Mouse (Mus musculus) layer of hippocampus, adult 2 months (tissue): ENCODE measurements around the gene Slc38a11. TPM values are rescaled to one million over a fixed set of nuclear protein-coding genes. Genes with fewer than 3 reads are reported as not detected.
A peak's percentile ranks its signal among the peaks of the same experiment; 100 is the strongest.

Experiments
- DNase-seq, 2 experiments: peaks; one replicate each; pipeline ENCODE4 v3.0.0; 2022; ENCODE audit warnings: low spot score in 2 of 2
- H3K27ac ChIP-seq: fragments of 200-600 bp; 2 replicates; pipeline ENCODE4 v1.8.1; 2022
- H3K4me3 ChIP-seq: fragments of 200-600 bp; 2 replicates; pipeline ENCODE4 v1.8.1; 2022; ENCODE audit warnings: mild to moderate bottlenecking
- CTCF ChIP-seq: fragments of 200-600 bp; conservative IDR thresholded peaks from 2 replicates; pipeline ENCODE4 v1.8.1; 2022; ENCODE audit warnings: antibody characterized with exemption, mild to moderate bottlenecking, moderate library complexity
- total RNA-seq, 2 experiments: library from RNA; stranded (reverse); gene quantifications; 2 replicates each; pipeline ENCODE4 v1.2.3; 2021

Gene Slc38a11
- total RNA-seq, 2 experiments from 2014 or later = 3.1 to 3.5 TPM

DNA sequence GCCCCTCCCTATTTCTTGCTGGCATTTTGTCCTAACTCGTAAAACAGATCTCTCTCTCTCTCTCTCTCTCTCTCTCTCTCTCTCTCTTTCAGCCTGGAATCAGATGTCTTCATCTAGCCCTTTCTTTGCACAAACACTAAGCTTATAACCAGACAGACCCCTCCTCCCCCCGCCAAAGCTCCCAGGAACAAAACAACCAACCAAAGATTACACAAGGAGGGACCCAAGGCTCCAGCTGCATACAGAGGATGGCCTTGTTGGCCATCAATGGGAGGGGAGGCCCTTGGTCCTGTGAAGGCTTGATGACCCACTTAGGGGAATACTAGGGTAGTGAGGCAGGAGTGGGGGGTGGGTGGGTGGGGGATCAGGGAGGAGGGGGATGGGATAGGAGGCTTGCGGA, 52.6 kb downstream of the Slc38a11 start:
- TF ChIP-seq CTCF = no peak
- H3K27ac ChIP-seq = no peak overlapping the region
- H3K4me3 ChIP-seq = no peak overlapping the region
- DNase-seq = no peak

DNA sequence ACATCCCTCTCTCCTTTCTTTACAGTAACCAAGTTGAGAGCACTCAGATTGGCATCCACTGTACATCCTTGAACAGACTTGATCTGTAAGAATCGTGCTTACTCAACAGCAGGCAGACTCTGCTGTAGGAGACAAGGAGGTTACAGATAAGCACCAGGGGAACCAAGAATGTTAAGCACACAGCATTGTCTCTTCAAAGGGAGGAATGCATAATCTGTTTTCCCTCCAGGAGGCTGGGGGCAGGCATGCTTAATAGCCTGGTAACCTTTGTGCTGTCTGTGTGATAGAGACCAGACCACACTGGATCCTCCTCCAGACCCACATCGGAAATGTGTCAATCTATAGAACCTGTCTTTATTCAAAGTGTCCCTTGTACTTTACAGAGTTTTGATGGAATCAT, 67.3 kb downstream of the Slc38a11 start:
- no peak for TF ChIP-seq CTCF
- Histone ChIP-seq H3K27ac (no peak overlapping the region), H3K4me3 (no peak overlapping the region)
- no peak for DNase-seq

DNA sequence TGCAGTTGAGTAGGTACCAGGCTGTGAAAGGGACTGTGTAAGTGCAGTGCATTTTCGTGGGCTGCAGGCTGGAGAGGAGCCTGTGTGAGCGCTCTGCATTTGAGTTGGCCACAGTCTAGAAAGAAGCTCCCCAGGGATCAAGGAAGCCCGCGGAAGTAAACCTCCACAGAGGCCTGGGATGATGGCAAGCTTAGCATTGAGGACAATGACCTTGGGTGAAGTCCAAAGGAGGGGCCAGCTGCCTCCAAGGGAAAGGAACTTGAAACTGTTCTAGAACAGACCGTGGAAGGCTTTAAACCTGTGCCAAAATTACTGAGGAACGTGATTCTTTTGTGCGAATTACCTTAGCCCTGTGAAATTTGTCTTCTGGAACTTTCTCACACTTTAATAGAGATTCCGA, 69.7 kb downstream of the Slc38a11 start:
- Histone ChIP-seq H3K4me3 (no peak overlapping the region), H3K27ac (0 out of 2 replicates have a peak overlapping the region, but pooled peaks have one; percentile 36)
- DNase-seq = no peak
- TF ChIP-seq CTCF = no peak

DNA sequence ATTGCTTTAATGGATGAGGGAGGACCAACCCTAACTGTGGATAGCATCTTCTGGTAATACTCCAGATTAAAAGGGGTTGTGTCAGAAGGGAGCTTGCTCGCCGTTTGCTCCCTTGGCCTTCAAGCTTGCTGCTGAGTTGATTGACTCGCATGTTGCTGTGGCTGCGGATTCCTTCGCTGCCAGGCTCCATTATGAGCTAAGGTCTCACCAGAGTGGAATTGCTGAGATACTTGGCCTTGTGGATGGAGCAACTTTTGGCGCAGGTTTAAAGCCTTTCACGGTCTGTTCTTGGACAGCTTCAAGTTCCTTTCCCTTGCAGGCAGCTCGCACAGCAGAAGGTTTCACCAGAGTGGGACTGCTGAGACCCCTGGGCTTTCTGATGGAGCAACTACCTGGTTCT, 70.4 kb downstream of the Slc38a11 start:
- H3K4me3 ChIP-seq = no peak overlapping the region
- DNase-seq = no peak
- H3K27ac ChIP-seq = no peak overlapping the region
- TF ChIP-seq CTCF = no peak

DNA sequence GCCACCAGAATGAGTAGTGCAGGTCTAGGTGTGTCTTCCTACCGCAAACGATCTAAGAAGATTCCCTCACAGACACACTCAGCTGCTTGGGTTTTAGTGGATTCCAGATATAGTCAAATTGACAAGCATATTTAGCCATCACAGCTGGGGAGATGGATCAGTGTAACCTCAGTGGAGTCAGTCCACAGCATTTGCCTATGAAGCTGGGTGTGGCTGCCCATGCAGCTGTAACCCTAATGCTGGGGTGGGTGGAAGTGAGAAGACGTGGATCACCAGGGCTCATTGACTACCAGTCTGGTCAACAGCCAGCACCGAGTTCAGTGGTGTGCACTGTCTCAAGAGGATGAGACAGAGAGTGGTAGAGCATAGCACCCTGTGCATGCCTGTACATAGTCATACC, 74.1 kb downstream of the Slc38a11 start:
- Histone ChIP-seq H3K27ac (no peak overlapping the region), H3K4me3 (no peak overlapping the region)
- no peak for DNase-seq
- TF ChIP-seq CTCF = no peak

DNA sequence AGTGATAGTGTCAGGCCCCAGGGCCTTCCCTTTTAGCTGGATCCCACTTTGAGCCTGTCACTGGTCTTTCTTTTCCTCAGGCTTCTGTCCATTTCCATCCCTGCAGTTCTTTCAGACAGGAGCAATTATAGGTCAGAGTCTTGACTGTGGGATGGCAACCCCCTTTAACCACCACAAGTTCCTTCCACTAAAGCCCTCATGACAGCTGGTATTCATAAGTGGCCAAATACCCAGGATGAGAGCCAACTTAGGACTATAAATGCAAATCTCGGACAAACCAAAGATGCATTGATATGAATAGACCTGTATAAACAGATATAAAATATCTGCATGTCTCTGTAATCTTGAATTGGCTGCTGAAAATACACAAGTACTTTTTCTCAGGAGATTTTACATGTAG, 75.1 kb downstream of the Slc38a11 start:
- no peak overlapping the region for H3K27ac ChIP-seq
- no peak for TF ChIP-seq CTCF
- no peak for DNase-seq
- no peak overlapping the region for H3K4me3 ChIP-seq

DNA sequence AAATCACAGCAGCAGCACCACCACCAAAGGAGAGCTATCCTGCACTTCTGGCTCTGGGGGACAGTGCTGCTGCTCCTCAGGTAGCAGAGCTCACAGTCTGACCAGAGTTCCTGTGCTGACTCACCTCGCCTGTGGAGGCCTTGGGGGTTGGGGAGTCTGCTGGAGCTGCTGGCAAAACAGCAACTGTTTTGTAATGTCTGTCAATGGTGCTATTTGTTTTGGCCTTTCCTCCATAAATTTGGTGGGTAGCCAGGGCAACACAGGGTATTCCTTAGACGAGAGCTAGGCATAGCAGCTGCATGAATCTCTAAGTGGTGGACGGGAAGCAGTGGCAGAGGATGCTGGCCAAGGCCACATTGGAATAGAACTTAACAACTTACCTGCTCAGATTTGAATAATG, 78.5 kb downstream of the Slc38a11 start:
- DNase-seq = no peak
- no peak for TF ChIP-seq CTCF
- Histone ChIP-seq H3K27ac (0 out of 2 replicates have a peak overlapping the region, but pooled peaks have one; percentile 25), H3K4me3 (no peak overlapping the region)

DNA sequence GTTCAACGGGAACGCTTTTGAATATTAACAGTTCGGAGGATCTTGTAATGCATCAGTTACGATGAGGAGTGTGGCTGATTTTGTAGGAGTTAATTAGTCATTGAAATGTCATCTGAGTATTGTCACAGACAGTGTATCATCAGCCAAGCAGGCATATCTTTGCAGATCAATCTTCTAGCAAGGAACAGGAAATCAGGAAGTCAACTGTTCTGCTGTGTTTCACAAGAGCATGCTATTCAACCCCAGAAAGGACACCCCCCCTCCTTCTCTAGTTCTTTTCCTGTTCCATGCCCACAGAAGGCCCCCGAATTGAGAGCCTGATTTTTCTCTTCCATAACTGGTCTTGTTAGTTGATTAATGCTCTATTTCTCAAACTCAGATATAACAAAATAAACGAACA, 80.9 kb downstream of the Slc38a11 start:
- Histone ChIP-seq H3K27ac (no peak overlapping the region), H3K4me3 (no peak overlapping the region)
- no peak for TF ChIP-seq CTCF
- DNase-seq = no peak

DNA sequence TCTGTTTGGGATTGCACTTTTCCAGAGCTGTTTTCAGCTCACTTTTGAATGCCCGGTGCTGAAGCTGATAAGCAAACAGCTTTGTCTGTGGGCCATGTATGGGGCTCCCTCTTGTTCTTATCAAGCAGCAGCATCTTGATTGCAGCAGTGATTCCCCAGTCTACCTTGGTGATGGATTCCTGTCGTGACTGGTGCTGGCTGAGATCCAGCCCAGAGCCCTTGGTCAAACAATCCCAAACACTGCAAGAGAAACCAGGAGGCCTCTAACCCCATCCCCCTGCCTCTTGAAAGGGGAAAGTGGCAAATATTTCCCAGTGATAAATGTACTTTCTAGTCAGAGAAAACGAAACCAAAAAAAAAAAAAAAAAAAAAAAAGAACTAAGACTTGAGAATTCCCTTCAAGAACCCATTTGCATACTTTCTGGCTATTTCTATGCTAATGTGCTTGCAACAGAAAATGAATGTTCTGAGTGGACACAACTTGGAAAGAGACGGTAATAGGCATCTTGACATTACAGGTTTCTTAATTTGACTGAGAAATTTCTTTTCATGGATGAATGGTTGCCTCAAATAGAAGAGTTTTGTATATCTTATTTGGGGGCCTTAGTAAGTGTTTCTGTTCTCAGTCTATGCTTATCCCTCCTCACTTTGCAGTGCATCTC, 84.7 kb downstream of the Slc38a11 start:
- no peak for DNase-seq
- H3K27ac ChIP-seq = no peak overlapping the region
- H3K4me3 ChIP-seq = no peak overlapping the region
- no peak for TF ChIP-seq CTCF

DNA sequence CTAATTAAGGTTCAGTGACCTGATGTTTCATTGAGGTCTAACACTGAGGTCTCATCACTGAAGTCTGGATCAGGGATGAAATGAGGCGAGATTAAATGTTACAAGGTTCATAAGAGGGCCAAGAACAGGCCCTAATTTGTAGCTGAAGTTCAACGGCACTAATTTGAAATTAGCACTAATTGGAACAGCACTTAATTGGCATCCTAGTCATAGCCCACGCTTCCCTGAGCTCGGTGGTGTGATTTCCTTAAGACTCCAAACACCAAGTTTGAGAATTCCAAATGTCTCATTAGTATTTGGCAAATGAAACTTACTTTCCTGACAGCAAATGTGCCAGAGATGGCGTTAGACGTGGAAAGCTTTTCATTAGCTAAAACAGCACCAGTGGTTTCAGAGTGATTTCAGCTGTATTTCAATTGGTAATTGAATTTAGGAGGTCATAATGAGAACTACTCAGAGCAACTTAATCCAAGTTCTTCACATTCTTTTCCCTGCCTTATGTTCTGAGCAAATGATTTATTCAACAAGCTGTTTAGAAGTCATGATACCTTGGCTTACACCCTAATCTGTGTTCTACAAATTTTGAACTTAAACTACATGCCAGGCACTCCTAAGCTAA, 88.3 kb downstream of the Slc38a11 start:
- TF ChIP-seq CTCF = no peak
- Histone ChIP-seq H3K27ac (no peak overlapping the region), H3K4me3 (no peak overlapping the region)
- peak in 1 of 2 experiments; percentile 46 for DNase-seq

DNA sequence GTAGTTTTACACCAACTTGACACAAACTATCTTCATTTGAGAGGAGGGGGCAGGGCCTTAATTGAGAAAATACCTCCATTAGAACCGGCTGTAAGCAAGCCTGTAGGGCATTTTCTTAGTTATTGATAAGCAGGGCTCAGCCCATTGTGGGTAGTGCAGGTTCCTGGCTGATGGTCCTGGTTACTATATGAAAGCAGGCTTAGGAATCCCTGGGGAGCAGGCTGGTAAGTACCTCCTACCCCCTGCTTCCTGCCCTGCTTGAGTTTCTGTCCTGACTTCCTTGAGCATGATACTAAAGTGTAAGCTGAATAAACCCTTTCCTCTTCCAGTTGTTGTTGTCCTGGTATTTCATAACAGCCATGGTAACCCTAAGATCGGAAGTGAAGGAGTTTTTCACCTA, 89.9 kb downstream of the Slc38a11 start:
- no peak for TF ChIP-seq CTCF
- no peak for DNase-seq
- H3K27ac ChIP-seq = no peak overlapping the region

DNA sequence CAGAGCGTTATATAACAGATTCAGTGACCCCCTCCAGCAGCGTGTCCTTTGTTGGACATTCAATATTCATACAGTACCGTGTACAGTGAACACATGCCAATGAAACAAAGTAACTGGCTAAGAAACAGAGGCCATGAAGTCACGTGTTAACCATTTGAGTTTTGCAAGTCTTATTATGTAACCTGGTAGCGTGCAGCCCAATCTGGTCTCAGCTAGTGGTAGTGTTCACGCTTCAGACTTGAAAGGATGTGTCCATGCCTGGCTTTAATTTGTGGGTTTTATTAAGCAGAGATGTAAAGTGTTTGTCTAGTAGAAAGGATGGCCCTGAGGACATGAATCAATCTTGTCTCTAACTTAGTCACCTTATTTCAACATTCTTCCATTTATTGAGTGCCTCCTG, 95.1 kb downstream of the Slc38a11 start:
- TF ChIP-seq CTCF = no peak
- Histone ChIP-seq H3K27ac (no peak overlapping the region), H3K4me3 (no peak overlapping the region)
- DNase-seq = no peak

More for the DNA sequence above, 89.9 kb downstream of the Slc38a11 start:
- no peak overlapping the region for H3K4me3 ChIP-seq

DNA sequence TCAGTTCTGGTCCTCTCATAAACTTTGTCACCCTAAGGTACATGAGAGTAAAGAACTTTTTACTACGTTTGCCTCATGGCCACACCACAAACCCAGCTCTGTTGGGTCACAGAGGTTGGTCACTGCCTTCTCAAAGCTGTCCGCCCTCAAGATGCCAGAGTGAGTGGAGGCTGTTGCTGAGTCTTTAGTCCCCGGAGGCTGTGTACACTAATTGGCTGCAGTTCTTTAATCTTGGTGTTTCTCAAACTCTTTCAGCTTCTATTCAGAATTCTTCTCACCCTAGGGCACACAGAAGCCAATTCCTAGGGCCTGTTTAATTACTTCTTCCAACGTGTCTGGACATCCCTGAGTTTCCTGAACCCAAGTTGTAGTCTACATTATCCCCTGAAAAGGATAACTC, 96.0 kb downstream of the Slc38a11 start:
- Histone ChIP-seq H3K4me3 (no peak overlapping the region), H3K27ac (peak overlapping the region; percentile 25; the same call in 1 of the 2 replicates)
- DNase-seq = no peak
- no peak for TF ChIP-seq CTCF
